Mouse (Mus musculus) G1E (cell line): Measurements from ENCODE around the gene Exoc8.

Source experiments
- CTCF ChIP-seq: IDR thresholded peaks from 2 replicates; pipeline ENCODE4 v1.5.1; 2012; ENCODE audit warnings: low read depth, low read length, inconsistent platforms, mixed read lengths
- GATA1 ChIP-seq: IDR thresholded peaks from 2 replicates; pipeline ENCODE4 v1.6.1; 2012; ENCODE audit warnings: borderline replicate concordance, low read length, inconsistent platforms, mixed read lengths
- TAL1 ChIP-seq: conservative IDR thresholded peaks from 2 replicates; pipeline ENCODE4 v1.6.1; 2012; ENCODE audit warnings: low read depth, low read length, inconsistent platforms, mixed read lengths

DNA sequence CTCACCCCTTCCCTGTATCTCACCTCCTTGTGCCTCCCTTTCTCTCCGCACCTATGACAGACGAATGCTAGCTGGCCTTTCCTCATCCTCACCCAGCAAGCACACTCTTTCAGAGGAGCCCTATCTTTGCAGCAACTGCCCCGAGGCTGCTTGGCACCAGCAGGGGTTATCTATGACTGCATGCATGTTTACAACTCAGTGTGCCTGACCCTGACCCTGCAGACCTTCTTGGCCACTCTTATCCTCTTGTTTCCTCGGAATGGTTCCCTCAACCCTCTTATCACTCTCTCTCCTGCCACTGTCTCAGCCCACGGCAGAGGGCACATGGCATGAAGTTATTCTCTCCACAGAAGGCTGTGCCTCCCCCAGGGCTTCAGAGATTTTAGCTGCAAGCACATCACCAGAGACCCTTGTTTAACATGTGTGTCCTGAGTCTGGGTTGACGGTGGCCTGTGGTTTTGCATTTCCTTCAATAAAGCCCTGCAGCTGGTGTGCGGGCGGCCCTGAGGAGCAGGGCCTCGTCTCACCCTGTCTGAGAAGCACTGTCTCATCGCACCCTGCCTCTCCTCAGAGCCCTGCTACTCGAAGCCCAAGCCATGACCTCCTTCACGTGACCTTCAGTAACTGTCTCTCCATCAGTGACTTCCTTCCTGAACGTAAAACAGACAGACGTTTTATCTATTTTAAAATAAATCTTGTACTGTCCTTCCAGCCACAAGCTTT lies 28.2 kb upstream of the Exoc8 start:
- no peak for TF ChIP-seq CTCF
- TF ChIP-seq GATA1 = no peak
- no peak for TF ChIP-seq TAL1
